Mouse (Mus musculus): ENCODE measurements at regions not wholly inside any gene's neighbourhood (a gene's known extent, or its start where the extent isn't known, plus 50 kb on each side); places are given as distances from the start of the nearest gene placed in this dataset.

DNA sequence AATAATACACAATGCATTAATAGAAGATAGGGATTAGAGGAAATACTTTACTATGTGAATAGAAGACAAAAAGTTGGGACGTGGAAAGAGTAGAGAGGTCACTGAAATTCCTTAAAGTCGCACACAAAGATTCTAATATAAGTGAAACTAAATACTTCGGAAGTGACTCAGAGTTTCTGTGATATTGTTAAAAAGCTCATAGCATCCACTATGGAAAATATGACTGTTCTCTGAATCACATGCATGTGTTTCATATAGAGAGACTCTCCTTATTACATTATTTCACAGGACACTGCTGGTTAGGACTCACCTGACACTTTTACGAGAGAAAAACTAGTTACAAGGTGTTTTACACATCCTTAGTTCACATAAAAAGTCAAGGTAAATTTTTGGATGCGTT, 446.1 kb upstream of the Adamts5 start:
- H3K9me3 ChIP-seq (ENCODE audit: low read length): no peaks in the 10 kb centered on the region
- H3K4me1 ChIP-seq (replicated peaks; ENCODE audit: low read depth, low read length): no peaks in the 10 kb centered on the region
- H3K27me3 ChIP-seq (ENCODE audit: insufficient read depth, low read length): no peaks in the 10 kb centered on the region
- no peak overlapping the region for H3K4me3 ChIP-seq (replicated peaks; ENCODE audit: low read length)
- TF ChIP-seq POU5F1 (IDR thresholded peaks at IDR 0.05; ENCODE audit: borderline replicate concordance, low read length) (no peak), CTCF (conservative IDR thresholded peaks at IDR 0.05; ENCODE audit: low read length) (no peak), NANOG (IDR thresholded peaks at IDR 0.05; ENCODE audit: borderline replicate concordance, low read length) (no peak)
- H3K36me3 ChIP-seq (ENCODE audit: insufficient read depth, low read length): no peaks in the 10 kb centered on the region

DNA sequence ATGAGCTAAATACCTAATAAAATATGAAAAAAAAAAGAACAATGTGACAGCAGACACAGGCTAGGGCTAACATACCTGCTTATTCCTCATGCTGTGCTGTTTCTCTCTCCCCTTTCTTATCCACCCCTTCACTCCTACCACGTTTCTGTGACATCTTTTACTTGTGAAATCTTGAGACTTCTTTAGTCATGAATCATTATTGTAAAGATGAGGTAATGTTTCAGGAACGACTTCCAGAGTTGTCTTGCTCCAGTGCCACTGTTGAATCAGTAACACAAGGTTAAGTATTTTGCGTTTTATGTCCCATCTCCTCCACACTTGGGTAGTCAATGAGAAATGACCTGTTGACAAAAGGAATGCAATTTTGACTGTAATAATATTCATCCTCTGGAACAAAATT, 445.3 kb upstream of the Adamts5 start:
- Histone ChIP-seq H3K27me3 (ENCODE audit: insufficient read depth, low read length) (no peaks in the 10 kb centered on the region), H3K4me3 (replicated peaks; ENCODE audit: low read length) (no peak overlapping the region), H3K4me1 (replicated peaks; ENCODE audit: low read depth, low read length) (no peaks in the 10 kb centered on the region), H3K36me3 (ENCODE audit: insufficient read depth, low read length) (no peaks in the 10 kb centered on the region), H3K9me3 (ENCODE audit: low read length) (no peaks in the 10 kb centered on the region)
- TF ChIP-seq CTCF (conservative IDR thresholded peaks at IDR 0.05; ENCODE audit: low read length) (no peak), NANOG (IDR thresholded peaks at IDR 0.05; ENCODE audit: borderline replicate concordance, low read length) (no peak), POU5F1 (IDR thresholded peaks at IDR 0.05; ENCODE audit: borderline replicate concordance, low read length) (no peak)

DNA sequence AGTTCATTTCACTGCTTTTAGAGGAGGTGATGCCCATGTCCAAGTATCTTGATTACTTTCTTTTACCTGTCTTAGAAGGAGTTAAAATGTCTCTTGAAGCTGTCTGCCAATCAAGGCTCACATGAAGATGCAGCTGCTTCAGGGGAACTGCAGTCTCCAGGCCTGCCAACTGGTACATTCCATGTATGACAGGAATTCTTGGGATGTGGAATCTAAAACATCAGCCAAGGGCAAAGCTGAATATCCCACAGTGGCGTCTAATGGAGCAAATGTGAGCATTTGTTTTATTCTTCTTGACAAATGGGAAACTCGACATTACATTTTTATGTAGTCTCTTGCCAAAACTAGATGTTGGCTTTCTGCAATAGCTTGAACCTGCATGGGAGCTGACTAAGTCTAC, 438.7 kb upstream of the Adamts5 start:
- Histone ChIP-seq H3K27me3 (ENCODE audit: insufficient read depth, low read length) (no peaks in the 10 kb centered on the region), H3K4me3 (replicated peaks; ENCODE audit: low read length) (no peak overlapping the region), H3K4me1 (replicated peaks; ENCODE audit: low read depth, low read length) (no peaks in the 10 kb centered on the region), H3K36me3 (ENCODE audit: insufficient read depth, low read length) (no peaks in the 10 kb centered on the region), H3K9me3 (ENCODE audit: low read length) (no peaks in the 10 kb centered on the region)
- TF ChIP-seq CTCF (conservative IDR thresholded peaks at IDR 0.05; ENCODE audit: low read length): no peak
- no peak for TF ChIP-seq POU5F1 (IDR thresholded peaks at IDR 0.05; ENCODE audit: borderline replicate concordance, low read length)
- no peak for TF ChIP-seq NANOG (IDR thresholded peaks at IDR 0.05; ENCODE audit: borderline replicate concordance, low read length)

DNA sequence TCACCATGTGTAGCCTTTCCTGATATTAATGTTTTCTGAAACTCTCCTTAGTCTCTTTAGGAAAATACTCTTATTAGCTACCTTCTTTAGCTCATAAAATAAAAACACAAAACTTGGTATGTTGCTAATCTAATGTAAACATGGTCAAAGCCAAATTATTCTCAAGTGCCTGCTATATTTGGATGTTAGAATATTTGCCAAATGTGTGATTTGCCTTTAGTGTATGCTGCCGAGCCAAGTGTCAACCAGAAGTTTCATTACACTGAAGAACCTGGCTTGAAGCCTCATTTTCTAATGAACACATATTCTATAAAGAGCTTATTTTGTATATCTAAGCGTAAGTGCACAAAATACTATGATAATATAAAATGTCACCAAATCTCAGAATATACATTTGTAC, 423.8 kb upstream of the Adamts5 start:
- no peak for TF ChIP-seq NANOG (IDR thresholded peaks at IDR 0.05; ENCODE audit: borderline replicate concordance, low read length)
- TF ChIP-seq CTCF (conservative IDR thresholded peaks at IDR 0.05; ENCODE audit: low read length): no peak
- TF ChIP-seq POU5F1 (IDR thresholded peaks at IDR 0.05; ENCODE audit: borderline replicate concordance, low read length): no peak
- Histone ChIP-seq H3K4me1 (replicated peaks; ENCODE audit: low read depth, low read length) (no peaks in the 10 kb centered on the region), H3K27me3 (ENCODE audit: insufficient read depth, low read length) (no peaks in the 10 kb centered on the region), H3K4me3 (replicated peaks; ENCODE audit: low read length) (no peak overlapping the region), H3K9me3 (ENCODE audit: low read length) (no peaks in the 10 kb centered on the region), H3K36me3 (ENCODE audit: insufficient read depth, low read length) (no peaks in the 10 kb centered on the region)

DNA sequence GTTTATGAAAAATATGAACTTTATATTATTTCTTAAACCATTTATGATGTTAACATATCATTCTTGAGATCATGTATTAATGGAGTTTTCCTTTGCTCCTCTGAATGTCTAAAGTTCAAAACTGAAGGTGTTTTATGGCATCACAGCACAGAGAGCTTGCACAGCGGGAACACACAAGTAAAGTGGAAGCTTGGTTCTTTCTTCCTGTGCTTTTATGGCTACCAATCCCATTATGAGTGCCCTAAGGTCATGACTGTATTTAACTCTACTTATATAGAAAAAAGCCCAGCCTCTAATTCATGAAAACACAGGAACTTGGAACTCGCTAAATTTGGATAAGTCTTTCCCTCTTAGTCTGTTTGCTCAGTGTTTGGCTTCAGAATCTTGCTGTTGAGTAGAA, 417.3 kb upstream of the Adamts5 start:
- Histone ChIP-seq H3K4me1 (replicated peaks; ENCODE audit: low read depth, low read length) (no peaks in the 10 kb centered on the region), H3K36me3 (ENCODE audit: insufficient read depth, low read length) (no peaks in the 10 kb centered on the region)

DNA sequence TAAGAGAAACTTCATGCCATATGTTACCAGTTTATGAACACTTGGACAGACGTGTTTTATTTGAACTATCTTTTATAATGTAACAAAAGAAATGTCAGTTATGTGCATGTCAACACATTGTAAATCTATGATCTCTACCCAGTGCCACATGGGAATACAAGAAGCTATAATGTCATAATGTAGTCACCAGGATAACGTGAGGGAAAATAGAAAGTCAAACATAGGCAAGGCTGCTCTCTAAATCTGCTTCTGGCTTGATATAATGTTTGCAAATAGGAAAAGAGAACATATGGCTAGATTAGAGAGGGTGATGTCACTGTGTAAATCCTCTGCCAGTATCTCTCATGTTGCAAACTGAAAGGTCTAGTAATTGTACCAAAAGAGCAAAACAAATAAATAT, 408.1 kb upstream of the Adamts5 start:
- H3K4me3 ChIP-seq (replicated peaks; ENCODE audit: low read length): no peak overlapping the region
- H3K4me1 ChIP-seq (replicated peaks; ENCODE audit: low read depth, low read length): no peaks in the 10 kb centered on the region
- TF ChIP-seq CTCF (conservative IDR thresholded peaks at IDR 0.05; ENCODE audit: low read length): no peak
- TF ChIP-seq NANOG (IDR thresholded peaks at IDR 0.05; ENCODE audit: borderline replicate concordance, low read length): no peak
- TF ChIP-seq POU5F1 (IDR thresholded peaks at IDR 0.05; ENCODE audit: borderline replicate concordance, low read length): no peak
- no peaks in the 10 kb centered on the region for H3K9me3 ChIP-seq (ENCODE audit: low read length)
- no peaks in the 10 kb centered on the region for H3K27me3 ChIP-seq (ENCODE audit: insufficient read depth, low read length)
- no peaks in the 10 kb centered on the region for H3K36me3 ChIP-seq (ENCODE audit: insufficient read depth, low read length)

More for the DNA sequence above, 417.3 kb upstream of the Adamts5 start:
- no peaks in the 10 kb centered on the region for H3K9me3 ChIP-seq (ENCODE audit: low read length)
- no peaks in the 10 kb centered on the region for H3K27me3 ChIP-seq (ENCODE audit: insufficient read depth, low read length)
- TF ChIP-seq POU5F1 (IDR thresholded peaks at IDR 0.05; ENCODE audit: borderline replicate concordance, low read length) (no peak), NANOG (IDR thresholded peaks at IDR 0.05; ENCODE audit: borderline replicate concordance, low read length) (no peak), CTCF (conservative IDR thresholded peaks at IDR 0.05; ENCODE audit: low read length) (no peak)
- no peak overlapping the region for H3K4me3 ChIP-seq (replicated peaks; ENCODE audit: low read length)

DNA sequence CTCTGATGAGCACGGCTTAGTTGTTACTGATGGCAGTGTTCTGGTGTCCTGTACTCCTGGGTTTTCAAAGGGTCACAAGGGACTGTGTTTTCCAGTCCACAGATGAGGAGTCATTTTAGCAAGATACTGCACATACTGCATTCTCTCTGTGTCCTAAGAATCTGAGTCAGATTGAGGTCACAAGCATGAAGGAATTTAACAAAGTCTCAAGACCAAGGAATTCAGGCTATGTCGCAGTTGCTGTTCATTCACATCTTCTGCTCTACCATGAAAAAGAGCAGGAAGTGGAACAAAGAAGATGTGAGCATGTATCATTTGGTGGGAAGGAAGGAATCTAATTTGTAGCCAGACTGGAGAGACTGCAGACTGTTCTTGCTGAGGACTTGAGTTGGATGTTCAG, 402.2 kb upstream of the Adamts5 start:
- H3K4me1 ChIP-seq (replicated peaks; ENCODE audit: low read depth, low read length): no peaks in the 10 kb centered on the region
- TF ChIP-seq POU5F1 (IDR thresholded peaks at IDR 0.05; ENCODE audit: borderline replicate concordance, low read length): no peak
- no peak for TF ChIP-seq NANOG (IDR thresholded peaks at IDR 0.05; ENCODE audit: borderline replicate concordance, low read length)
- TF ChIP-seq CTCF (conservative IDR thresholded peaks at IDR 0.05; ENCODE audit: low read length): no peak
- no peak overlapping the region for H3K4me3 ChIP-seq (replicated peaks; ENCODE audit: low read length)
- H3K9me3 ChIP-seq (ENCODE audit: low read length): no peaks in the 10 kb centered on the region
- no peaks in the 10 kb centered on the region for H3K27me3 ChIP-seq (ENCODE audit: insufficient read depth, low read length)
- no peaks in the 10 kb centered on the region for H3K36me3 ChIP-seq (ENCODE audit: insufficient read depth, low read length)

DNA sequence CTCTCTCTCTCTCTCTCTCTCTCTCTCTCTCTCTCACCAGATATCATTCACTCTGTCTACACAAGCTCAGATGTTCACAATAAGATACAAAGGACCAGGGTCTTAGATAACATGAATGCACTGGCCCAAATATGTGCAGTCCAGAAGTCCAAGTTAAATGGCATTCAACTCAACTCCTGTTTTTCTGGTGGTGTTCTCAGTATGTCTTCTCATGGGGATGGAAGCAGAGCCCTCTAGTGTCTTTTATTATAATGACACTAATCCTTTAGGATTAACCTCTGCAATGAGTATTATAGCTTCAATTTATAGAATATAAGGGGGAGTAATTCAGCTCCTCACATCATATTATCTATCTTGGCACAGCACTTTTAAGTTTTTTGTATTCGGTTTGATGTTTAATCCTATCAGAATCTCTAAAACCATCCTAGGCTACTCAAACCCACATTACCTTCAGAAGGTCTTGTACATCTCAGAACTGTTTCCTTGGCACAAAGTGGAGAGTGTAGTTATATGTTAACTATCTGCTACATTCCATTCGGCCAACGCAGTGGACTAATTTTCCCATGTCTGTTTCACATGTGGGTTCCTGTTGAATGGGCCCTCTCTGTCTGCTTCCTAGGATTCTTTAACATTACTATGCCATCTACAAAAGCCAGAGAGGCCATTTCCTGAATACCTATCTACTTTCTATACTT, 401.0 kb upstream of the Adamts5 start:
- H3K4me3 ChIP-seq (replicated peaks; ENCODE audit: low read length): no peak overlapping the region
- no peaks in the 10 kb centered on the region for H3K4me1 ChIP-seq (replicated peaks; ENCODE audit: low read depth, low read length)
- no peaks in the 10 kb centered on the region for H3K9me3 ChIP-seq (ENCODE audit: low read length)
- TF ChIP-seq CTCF (conservative IDR thresholded peaks at IDR 0.05; ENCODE audit: low read length) (peak; percentile 33), NANOG (IDR thresholded peaks at IDR 0.05; ENCODE audit: borderline replicate concordance, low read length) (no peak)
- no peaks in the 10 kb centered on the region for H3K27me3 ChIP-seq (ENCODE audit: insufficient read depth, low read length)
- H3K36me3 ChIP-seq (ENCODE audit: insufficient read depth, low read length): no peaks in the 10 kb centered on the region

DNA sequence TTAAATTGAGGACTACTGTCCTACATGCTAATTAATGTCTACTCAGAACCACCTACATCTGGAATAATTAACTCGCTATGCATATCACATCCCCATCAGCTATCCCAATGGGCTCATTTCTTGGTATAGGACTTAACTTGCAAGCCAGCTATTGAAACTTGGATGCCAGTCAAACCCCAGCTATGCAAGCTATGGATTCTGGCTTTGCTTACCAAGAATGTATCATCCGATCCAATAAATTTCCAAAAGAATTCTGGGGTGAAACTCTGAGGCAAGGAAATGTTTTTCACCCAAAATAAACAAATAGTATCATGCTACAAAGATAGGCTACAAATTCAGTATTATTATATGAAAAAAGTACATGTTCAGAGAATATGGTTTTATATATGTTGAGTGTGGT, 392.8 kb upstream of the Adamts5 start:
- Histone ChIP-seq H3K4me1 (replicated peaks; ENCODE audit: low read depth, low read length) (no peaks in the 10 kb centered on the region), H3K36me3 (ENCODE audit: insufficient read depth, low read length) (no peaks in the 10 kb centered on the region), H3K9me3 (ENCODE audit: low read length) (no peaks in the 10 kb centered on the region), H3K27me3 (ENCODE audit: insufficient read depth, low read length) (no peaks in the 10 kb centered on the region), H3K4me3 (replicated peaks; ENCODE audit: low read length) (no peak overlapping the region)
- no peak for TF ChIP-seq CTCF (conservative IDR thresholded peaks at IDR 0.05; ENCODE audit: low read length)

All from E14TG2a.4 (cell line).